Mouse (Mus musculus): ENCODE results near the gene Traf7.

Traf7 gene

DNA sequence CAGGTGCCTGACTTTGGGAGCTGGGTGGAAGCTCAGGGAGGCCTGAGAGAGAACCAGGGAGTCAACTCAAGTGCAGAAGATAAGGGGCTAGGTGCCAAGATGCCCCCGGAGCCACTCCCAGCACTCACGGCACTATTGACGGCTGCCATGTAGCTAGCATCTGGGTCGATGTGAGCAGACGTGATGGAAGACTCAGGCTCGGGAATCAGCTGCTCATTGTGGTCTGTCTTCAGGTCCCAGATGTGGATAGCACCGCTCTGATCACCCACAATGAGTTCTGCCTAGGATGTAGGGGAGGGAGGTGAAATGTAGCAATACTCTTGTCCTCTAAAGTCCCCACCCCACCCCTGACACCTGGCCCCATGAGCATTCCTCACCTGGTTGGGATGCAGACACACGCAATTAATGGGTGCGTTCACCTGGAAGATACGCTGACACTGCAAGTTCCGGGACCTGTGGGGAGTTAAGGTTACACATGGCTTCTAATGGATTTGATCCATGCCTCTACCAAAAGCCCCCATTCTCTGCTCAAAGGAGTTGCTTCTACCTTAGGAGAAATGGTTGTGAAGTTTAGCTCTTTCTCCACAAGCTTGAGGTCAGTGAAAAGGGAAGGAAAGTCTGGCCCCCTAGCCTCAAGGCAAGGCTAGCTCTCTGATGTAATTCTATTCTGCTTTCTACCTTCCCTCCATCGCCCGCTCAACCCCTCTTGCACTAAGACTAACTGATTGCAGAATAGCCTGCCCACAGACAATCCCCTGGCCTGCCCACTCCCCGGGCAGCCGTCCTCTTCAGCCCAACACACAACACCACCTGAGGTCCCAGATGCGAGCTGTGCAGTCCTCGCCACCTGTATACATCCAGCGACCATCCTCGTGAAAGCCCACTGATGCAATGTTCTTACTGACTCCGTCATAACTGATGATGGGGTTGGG, 50.4 kb downstream of the Traf7 start:
- DNase-seq (ENCODE audit: low spot score), result no peak

DNA sequence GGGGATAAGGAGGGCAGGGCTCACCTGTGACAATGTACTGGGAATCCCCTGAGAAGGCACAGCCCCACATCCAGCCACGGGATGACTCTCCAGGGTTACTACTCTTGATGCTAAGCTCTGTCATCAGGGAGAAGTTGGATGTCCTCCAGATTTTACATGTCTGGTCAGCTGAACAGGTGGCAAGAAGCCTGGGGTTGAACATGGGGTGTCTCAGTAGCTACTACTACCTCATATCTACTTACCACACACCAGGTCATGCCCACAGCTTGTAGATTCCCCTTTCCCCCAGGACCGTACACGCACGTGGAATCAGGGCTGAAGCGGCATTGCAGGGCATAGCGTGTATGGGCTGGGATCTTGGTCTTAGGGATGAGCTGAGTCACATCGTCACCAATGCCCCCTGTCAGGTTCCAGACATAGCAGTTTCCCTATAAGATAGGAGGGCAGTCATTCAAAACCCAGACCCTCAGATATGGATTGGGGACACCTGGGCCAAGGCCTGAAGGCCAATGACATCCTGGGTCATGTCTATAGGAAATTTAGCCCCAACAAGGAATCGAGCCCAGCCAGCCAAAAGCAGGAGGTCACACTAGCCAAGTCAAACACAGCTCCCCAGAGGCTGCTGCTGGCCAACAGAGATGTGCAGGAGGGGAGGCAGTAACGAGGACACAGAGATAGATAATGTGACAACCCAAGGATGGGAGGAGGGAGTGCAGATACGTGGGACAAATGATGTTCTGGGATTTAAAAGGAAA, 51.5 kb downstream of the Traf7 start:
- no peak for DNase-seq (ENCODE audit: low spot score)

DNA sequence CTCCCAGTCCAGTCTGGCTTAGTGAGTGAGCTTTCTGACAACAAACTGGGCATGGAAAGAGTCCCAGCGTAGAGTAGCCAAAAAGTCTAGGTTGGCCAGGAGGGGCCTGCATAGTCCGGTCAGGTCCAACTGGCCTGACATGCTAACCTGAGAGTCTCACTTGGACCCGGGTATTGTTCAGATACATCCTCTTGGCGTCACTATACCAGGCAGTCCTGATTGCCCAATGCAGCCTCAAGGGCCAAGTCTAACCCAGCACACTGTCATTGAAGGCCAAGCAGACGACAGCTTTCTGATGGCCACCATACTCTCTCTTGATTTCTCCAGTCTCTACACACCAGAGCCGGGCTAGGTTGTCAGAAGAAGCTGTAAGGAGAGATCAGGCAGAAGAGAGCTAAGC, 52.2 kb downstream of the Traf7 start:
- DNase-seq (ENCODE audit: low spot score), result no peak

DNA sequence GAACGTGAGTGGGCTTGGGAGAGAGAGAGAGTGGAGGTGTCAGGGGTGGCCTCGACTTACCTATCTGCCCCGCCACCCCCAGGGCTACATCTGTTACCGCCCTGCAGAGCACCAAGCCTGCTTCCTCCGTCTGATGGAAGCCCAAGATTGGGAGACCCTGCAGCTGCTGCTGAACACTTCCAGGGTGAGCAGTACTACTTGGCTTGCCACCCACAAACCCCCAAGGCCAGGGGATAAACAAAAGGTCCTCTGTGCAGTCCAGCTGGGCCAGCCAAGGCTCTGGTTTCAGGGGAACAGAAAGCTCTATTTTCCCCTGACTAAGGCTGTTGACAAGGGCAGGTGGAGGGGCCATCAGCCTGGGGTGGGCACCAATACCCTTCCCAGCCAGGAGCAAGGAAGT, 53.2 kb downstream of the Traf7 start:
- no peak for DNase-seq (ENCODE audit: low spot score)

DNA sequence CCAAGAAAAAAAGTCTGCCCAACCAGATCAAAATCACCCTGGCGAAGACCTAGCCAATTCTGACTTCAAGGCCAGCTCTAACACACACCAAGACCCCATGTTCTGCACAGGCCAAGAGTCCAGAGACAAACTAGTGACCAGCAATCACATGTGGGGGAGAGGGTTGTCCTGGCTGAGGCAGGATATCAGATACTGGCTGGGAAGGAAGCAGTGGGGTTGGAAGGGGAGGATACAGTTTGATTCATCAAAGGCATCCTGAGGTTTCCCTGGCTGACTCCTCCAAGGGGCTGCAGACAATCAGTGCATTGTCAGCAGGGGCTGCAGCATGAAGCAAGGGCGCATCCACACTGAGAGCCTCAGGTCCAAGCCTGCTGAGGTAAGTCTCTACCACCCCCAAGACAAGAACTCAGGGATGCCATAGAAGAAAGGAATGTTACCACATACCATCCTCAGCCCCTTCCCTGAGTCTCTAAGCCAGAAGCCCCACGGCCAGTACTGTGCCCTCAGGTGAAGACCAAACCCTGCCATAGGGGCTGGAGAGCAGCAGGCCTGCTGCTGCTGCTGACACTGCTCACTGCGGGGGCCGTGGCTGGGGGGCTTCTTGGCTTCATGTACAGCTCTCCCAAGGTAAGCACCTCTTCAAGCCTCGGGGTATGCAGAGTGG, 54.0 kb downstream of the Traf7 start, which contains the start of gene Bricd5:
Gene Bricd5 (plus strand): TSS at position 273 of the 664 bp plus-strand sequence.
- no peak for DNase-seq (ENCODE audit: low spot score)

DNA sequence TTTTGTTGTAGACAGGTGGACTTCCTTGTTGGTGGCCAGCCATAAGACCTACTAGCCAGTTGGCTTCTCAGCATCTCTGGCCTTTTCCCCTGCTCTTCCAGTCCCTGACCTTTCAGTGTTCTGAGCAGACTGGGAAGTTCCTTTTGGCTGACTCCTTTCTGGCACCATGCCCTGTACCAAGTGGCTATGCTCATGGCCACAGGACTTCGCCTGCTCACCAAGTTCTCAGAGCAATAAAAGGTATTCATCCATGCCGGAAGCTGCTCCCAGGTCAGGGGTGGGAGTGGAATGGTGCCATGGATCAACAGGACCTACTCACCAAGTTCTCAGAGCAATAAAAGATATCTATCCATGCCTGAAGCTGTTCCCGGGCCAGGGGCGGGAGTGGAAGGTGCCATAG, 55.2 kb downstream of the Traf7 start:
- no peak for DNase-seq (ENCODE audit: low spot score)

DNA sequence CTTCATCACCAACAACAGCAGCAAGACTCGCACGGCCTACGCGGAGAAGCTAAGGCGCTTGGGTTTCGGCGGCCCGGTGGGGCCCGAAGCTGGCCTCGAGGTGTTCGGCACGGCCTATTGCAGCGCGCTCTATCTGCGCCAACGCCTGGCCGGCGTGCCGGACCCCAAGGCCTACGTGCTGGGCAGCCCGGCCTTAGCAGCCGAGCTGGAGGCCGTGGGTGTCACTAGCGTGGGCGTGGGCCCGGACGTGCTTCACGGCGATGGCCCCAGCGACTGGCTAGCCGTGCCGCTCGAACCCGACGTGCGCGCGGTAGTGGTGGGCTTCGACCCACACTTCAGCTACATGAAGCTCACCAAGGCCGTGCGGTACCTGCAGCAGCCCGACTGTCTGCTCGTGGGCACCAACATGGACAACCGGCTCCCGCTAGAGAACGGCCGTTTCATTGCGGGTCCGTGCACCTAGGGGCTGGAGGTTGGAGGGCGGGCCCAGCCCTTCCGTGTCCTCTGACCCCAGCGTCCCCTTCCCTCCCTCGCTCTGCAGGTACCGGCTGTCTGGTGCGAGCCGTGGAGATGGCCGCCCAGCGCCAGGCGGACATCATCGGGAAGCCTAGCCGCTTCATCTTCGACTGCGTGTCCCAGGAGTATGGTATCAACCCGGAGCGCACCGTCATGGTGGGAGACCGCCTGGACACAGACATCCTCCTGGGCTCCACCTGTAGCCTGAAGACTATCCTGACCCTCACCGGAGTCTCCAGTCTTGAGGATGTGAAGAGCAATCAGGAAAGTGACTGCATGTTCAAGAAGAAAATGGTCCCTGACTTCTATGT, 56.8 kb downstream of the Traf7 start:
- DNase-seq (ENCODE audit: low spot score), result peak; percentile 48

DNA sequence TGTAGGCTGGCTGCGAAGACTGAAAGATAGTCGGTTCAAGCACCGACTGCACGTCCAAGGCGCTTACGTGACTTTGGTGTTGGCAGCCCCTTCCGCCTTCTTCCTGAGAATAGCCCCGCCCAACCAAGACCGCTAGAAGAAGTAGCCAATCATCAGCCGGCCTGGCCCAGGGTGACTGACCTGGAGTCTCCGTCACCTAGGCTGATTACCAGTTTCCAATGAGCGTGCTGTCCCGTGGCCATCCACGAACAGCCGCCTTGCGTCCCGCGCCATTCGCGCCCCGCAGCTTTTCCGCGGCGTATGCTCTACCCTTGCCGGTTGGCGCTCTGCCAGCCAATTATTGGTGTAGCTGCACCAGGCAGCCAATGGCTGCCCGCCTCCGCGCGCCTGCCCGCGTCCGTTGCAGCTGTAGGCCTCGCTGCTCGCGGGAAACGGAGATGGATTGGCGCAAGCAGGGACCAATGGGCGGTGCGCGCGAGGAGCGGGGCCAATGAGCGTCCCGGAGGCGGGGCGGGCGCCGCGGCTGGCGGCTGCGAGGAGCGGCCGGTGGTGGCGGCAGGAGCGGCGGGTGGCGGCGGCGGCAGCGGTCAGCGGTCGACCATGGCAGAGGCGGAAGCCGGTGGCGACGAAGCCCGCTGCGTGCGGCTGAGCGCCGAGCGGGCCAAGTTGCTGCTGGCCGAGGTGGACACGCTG, 57.7 kb downstream of the Traf7 start, which contains the start of the genes E4f1 and Pgp:
Gene E4f1 (minus strand): TSS at position 404 of the 693 bp plus-strand sequence.
Gene Pgp (plus strand): TSS at position 483 of the 693 bp plus-strand sequence.
- DNase-seq (ENCODE audit: low spot score), result peak; percentile 98

DNA sequence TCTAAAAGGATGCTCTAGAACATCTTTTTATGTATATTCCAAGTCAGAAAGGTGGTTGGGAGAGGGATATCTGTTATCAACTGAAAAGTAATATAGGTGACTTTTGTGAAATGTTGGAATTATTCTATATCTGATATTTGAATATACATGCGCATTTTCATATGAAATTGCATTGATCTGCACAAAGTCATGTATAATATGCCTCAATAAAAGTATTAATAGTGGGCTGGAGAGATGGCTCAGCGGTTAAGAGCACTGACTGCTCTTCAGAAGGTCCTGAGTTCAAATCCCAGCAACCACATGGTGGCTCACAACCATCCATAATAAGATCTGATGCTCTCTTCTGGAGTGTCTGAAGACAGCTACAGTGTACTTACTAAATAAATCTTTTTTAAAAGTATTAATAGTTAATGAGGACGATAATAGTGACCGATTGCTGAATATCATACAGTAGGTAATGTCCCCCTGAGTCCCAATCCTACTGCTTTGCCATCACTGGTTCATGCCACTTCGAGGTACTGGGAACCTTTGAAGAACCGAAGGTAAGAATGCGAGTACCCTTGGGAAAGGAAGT, 58.3 kb downstream of the Traf7 start:
- DNase-seq (ENCODE audit: low spot score), result no peak

DNA sequence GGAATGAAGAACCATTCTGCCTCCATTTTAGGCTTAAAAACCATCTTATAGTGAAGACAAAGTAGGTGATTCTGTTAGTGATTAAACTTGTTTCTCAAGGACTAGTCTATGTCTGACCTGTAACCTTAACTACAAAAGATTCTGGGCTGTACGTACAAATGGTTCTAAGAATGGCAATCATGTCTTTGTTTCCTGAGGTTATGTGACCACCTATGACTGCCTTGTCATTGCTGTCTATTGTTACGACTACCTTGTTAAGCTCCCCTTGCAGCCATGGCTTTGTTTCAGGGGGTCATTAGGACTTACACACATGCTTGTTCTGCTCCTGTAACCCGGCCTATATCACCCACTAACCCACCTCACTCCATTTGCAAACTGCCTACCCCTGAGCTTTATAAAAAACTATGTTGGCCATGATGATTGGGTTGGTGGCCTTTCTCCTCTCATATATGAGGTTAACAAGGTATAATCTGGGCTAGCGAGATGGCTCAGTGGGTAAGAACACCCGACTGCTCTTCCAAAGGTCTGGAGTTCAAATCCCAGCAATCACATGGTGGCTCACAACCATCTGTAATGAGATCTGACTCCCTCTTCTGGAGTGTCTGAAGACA, 59.0 kb downstream of the Traf7 start:
- no peak for DNase-seq (ENCODE audit: low spot score)

DNA sequence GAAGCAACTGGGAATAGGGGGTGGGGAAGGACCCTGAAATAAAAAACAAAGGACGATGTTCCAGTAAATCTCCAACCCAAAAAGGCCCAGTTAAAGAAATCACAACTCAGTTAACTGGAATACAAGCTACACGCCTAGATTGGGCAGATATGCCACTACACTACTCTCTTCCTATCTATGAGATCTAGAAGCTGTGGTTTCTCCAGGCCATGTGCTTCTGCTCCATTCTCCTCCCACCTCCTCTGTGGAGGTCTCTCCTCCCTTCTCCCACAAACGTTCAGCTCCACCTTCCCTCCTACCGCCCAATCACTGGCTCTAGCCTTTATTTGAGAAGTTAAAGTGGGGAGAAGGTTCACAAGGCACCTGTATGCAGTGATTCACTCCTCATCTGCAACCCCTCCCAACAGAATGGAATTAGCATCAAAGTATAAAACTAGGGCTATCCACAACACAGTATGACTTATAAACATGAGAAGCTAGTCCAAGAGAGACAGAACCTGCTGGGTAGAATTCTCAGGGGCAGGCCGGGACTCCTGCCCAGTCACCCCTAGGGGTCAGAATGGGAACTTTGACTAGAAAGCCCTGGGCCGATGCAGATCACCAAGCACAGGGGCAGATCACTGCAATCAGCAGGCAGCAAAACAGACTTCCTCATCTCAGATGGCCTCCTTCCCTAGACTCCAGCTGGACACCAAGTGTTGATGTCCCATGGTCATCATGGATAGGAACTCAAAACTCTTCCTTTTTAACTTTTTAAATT, 64.2 kb downstream of the Traf7 start:
- no peak for DNase-seq (ENCODE audit: low spot score)

DNA sequence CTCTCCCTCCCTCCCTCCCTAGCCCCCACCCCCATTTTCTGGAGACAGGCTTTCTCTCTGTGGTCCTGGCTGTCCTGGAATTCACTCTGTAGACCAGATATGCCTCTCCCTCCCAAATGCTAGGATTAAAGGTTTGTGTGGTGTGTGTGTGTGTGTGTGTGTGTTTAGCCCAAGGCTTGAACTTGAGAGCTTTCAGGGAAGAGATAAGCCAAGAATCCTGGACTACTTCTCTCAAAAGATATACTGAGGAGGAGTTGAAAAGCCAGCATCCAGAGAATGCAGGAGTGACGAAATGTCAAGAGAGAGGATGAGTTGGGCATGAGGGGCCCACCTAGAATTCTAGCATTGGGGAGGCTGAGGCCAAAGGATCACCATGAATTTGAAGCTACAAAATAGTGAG, 64.8 kb downstream of the Traf7 start:
- DNase-seq (ENCODE audit: low spot score), result no peak

DNA sequence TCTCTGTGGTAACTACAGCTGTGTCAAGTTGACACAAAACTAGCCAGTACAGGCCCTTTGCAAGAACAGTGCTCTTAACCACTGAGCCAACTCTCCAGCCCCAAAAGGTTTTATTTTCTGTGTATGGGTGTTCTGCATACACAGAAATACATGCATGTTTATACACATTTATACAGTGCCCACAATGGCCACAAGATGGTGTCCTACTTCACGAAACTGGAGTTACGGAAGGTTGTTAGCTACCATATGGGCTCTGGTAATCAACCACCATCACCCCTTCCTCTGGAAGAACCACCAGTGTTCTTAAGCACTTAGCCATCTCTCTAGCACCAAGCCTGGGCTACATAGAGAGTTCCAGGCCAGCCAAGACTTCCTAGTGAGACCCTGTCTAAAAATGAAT, 66.2 kb downstream of the Traf7 start:
- no peak for DNase-seq (ENCODE audit: low spot score)

All from yolk sac, embryonic 10.5 days (tissue).